Mouse (Mus musculus): ENCODE data around the gene Gm7247.
"Not testable (repeated sequence)": the region's sequence is repeated elsewhere in the genome, so short reads cannot be mapped to it uniquely, and the experiment has no call there.

The Gm7247 gene

DNA sequence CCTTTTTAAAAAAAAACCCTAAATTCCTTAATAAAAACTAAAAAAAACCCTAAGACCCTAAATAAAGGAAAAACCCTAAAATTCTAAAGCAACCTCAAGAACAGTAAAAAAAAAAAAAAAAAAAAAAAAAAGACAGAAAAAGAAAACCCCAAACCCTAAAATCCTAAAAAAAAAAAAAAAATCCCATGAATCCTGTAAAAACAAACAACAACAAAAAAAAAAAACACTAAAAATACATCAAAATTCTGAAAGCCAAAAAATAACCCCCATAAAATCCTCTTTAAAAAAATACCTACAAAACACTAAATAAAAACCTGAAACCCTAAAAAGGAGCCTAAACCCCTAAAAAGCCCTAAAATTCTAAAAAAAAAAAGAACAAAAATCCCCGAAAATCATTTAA, 135.4 kb downstream of the Gm7247 start:
- no peak for DNase-seq

DNA sequence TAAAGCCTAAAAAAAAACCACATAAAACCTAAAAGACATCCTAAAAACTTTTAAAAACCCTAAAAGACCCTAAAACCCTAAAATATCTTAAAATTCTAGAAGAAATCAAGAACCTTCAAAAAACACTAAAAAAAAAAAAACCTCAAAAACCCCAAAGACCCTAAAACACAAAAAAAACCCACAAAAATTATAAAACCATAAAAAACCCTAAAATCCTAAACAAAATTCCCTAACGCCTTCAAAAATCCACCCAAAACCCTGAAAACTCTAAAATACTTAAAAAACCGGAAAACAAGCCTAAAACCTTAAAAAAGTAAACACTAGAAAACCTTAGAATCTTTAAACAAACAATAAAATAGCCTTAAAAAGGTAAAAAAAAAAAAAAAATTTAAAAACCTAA, 136.4 kb downstream of the Gm7247 start:
- DNase-seq: no peak

DNA sequence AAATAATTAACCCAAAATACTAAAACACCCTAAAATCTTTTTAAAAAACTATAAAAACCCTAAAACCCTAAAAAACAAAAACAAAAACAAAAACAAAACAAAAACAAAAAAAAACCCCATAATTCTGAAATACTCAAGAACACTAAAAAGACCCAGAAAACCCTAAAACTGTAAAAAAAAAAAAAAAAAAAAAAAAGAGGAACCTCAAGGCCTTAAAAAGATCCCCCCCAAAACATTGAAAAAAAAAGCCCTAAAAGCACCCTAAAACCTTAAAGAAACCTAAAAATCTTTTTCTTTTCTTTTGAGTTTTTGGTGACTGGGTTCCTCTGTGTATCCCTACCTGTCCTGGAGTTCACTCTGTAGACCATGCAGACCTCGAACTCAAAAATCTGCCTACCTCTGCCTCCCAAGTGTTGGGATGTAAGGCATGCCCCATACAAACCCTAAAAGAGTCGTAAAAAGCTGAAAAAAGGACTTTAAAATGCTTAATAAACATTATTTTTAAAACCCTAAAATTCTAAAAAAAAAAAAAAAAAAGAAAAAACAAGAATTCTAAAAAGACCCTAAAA, 138.2 kb downstream of the Gm7247 start:
- no peak for DNase-seq

DNA sequence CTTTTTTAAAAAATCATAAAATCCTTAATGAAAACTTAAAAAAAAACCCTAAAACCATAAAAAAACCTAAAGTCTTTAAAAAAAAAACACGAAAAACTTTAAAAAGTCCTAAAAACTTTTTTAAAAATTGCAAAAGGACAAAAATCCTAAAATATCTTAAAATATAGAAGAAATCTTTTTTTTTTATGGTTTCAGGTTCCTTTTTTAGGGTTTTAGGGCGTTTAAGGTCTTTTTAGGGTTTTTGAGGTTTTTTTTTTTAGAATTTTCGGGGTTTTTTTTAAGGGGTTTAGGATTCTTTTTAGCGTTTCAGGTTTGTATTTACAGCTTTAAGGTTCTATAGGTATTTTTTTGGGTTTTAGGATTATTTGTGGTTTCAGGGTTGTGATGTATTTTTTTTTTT, 138.9 kb downstream of the Gm7247 start:
- DNase-seq: no peak

DNA sequence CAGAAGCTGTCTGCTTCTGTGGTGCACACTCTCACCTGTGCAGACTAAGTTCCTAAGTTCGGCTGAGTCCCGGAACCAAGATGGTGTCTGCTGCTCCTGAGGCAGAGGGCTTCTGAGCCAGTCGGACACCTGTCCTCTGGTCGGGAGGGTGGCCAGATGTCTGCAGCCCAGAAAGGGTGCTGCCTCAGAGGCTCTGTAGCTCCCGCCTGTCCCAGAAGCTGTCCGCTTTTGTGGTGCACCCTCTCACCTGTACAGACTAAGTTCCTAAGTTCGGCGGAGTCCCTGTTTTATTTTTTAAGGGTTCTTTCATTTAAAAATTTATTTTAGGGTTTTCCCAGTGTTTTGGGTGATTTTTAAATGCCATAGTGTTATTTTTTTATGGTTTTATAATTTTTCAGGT, 145.9 kb downstream of the Gm7247 start:
- no peak for DNase-seq

DNA sequence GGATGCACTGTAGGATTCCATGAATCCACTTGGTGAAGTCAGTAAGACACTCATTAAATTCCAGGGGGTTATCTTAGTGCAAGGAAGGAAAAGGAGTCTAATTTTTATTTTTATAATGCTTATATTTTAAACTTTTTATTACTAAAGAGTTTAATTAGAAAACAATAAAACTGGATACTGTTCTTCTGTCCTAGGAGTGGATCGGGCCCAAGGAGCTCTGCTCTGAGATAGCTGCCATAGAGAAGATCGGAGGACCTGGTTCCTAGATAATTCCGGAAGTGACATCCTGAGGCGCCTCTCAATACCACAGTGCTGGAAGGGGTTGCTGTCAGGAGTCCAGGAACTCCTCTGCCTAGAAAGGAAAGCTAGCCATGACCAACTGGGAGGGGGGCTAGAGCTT, 190.9 kb downstream of the Gm7247 start, which contains the start of gene Gm5622:
Gm5622 (plus strand) TSS at position 301 of the 400 bp plus-strand sequence.
- DNase-seq: no peak

DNA sequence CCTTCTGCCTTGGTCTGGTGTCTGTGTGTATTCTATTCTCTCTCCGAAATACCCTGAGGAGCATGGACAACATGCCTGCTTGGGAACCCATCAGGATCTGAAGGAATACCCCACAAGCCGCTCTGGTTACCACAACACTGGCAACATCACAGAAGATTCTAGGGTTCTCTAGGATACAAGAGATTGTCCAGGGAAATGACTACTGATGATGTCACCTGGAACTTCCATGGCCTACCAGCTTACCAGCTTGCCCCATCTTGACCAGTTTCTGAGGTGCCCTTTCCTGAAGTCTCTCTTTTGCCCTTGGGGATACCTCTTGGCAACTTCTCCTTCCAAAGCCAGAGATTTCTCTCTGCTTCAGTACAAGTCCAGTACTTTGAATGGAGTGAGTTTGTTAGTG, 212.4 kb downstream of the Gm7247 start, which contains the start of gene Gm17175:
Gm17175 (minus strand) TSS at position 101 of the 400 bp plus-strand sequence.
- not testable (repeated sequence) for DNase-seq

DNA sequence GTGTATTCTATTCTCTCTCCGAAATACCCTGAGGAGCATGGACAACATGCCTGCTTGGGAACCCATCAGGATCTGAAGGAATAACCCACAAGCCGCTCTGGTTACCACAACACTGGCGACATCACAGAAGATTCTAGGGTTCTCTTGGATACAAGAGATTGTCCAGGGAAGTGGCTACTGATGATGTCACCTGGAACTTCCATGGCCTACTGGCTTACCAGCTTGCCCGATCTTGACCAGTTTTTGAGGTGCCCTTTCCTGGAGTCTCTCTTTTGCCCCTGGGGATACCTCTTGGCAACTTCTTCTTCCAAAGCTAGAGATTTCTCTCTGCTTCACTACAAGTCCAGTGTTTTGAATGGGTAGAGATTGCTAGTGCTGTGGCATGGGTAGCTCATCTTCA, 230.5 kb downstream of the Gm7247 start, which contains the start of gene Gm17174:
Gm17174 (minus strand) TSS at position 101 of the 400 bp plus-strand sequence.
- not testable (repeated sequence) for DNase-seq

DNA sequence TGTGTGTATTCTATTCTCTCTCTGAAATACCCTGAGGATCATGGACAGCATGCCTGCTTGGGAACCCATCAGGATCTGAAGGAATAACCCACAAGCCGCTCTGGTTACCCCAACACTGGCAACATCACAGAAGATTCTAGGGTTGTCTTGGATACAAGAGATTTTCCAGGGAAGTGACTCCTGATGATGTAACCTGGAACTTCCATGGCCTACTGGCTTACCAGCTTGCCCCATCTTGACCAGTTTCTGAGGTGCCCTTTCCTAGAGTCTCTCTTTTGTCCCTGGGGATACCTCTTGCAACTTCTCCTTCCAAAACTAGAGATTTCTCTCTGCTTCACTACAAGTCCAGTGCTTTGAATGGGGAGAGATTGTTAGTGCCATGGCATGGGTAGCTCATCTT, 249.7 kb downstream of the Gm7247 start, which contains the start of gene Gm17078:
Gm17078 (minus strand) TSS at position 101 of the 400 bp plus-strand sequence.
- no peak for DNase-seq

All from retina, postnatal 1 day (tissue).